9 mouse cellular contexts compared by ENCODE assay signal in the genomic region with DNA sequence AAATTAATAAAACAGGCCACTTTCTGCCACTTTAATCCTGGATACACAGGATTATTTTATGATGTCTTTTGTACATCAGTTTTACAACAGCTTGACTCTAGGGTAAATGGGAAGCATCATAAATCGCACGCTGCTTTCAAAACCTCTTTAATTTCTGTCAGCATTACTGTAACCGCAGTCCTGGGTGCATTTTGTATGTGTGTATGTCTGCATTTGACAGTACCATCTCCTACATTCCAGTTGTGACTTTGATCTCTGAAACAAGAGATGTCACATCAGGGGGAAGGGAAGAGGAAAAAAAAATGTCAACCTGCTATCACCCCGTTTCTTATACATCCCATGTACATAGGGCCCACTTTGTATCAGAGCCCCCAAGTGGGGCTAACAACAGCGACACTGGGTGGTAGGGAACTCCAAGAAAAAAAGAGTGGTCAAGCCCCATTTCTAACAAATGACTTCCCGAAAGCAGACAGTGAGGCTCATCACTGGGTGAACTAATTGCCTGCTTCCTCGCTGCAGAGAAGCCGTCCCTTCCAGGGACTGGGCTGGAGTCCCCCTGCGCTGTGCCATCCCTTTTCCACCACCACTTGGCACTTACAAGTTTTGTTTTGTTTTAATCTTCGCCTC. TPM values are rescaled to one million over a fixed set of nuclear protein-coding genes. Genes with fewer than 3 reads are reported as not detected.
DNase-seq lines count a peak whose midpoint lies in the region; ATAC-seq and TF ChIP-seq lines count a peak whose summit lies in the region.
"Had no signal": no experiment of that assay in that cellular context is flagged by ENCODE, and none has a peak within 500 bp of the region (broad histone marks: within the 10 kb centered on the region; RNA-seq: fewer than 3 reads in every experiment).

No protein-coding gene starts in this region.

- peak overlapping the region; percentile 53 for H3K4me3 ChIP-seq in liver, embryonic 11.5 days (ENCODE audit: low read depth, low read length)
- peak overlapping the region; percentile 89 for H3K4me3 ChIP-seq in embryonic fibroblast, embryonic 13.5 days (ENCODE audit: insufficient read depth, low read length)
- H3K4me3 ChIP-seq in kidney, embryonic 15.5 days (replicated peaks) = peak overlapping the region; percentile 77
- H3K4me3 ChIP-seq in neural tube, embryonic 15.5 days (replicated peaks) = peak overlapping the region; percentile 55

- TF ChIP-seq POLR2A in embryonic fibroblast, embryonic 13.5 days (IDR thresholded peaks at IDR 0.05; ENCODE audit: low read depth, low read length) = no peak; the same call in none of the 2 replicates

- H3K9ac ChIP-seq in liver, embryonic 11.5 days (ENCODE audit: low read depth, low read length) = no peak overlapping the region; the same call in 1 of the 2 replicates
- H3K9ac ChIP-seq in kidney, embryonic 15.5 days = peak overlapping the region; percentile 75; the same call in 1 of the 2 replicates
- peak overlapping the region; percentile 58; the same call in 1 of the 2 replicates for H3K9ac ChIP-seq in neural tube, embryonic 15.5 days (replicated peaks)

- WGBS in liver, embryonic 11.5 days = 17% methylated on average over 10 of the region's 10 CpGs
- WGBS in kidney, embryonic 15.5 days = 11% methylated on average over 10 of the region's 10 CpGs
- 8% methylated on average over 10 of the region's 10 CpGs for WGBS in neural tube, embryonic 15.5 days

- no peaks in the 10 kb centered on the region for H3K9me3 ChIP-seq in liver, embryonic 11.5 days (ENCODE audit: control insufficient read depth, low read length)
- no peaks in the 10 kb centered on the region for H3K9me3 ChIP-seq in kidney, embryonic 15.5 days (replicated peaks)
- no peaks in the 10 kb centered on the region for H3K9me3 ChIP-seq in neural tube, embryonic 15.5 days (replicated peaks)

- peak overlapping the region; percentile 76 for H3K4me2 ChIP-seq in liver, embryonic 11.5 days
- peak overlapping the region; percentile 98 for H3K4me2 ChIP-seq in kidney, embryonic 15.5 days
- peak overlapping the region; percentile 95 for H3K4me2 ChIP-seq in neural tube, embryonic 15.5 days

- no peak overlapping the region for H3K27ac ChIP-seq in liver, embryonic 11.5 days (ENCODE audit: low read depth, low read length)
- peak overlapping the region; percentile 91 for H3K27ac ChIP-seq in embryonic fibroblast, embryonic 13.5 days (ENCODE audit: insufficient read depth, low read length)
- H3K27ac ChIP-seq in kidney, embryonic 15.5 days = no peak overlapping the region
- H3K27ac ChIP-seq in neural tube, embryonic 15.5 days (replicated peaks) = no peak overlapping the region; the same call in 1 of the 2 replicates

- TF ChIP-seq CTCF in embryonic fibroblast, embryonic 13.5 days (IDR thresholded peaks at IDR 0.05; ENCODE audit: borderline replicate concordance, insufficient read depth, low read length) = no peak

- no peaks in the 10 kb centered on the region for H3K36me3 ChIP-seq in liver, embryonic 11.5 days (ENCODE audit: control insufficient read depth, insufficient read depth, low read length)
- no peaks in the 10 kb centered on the region for H3K36me3 ChIP-seq in kidney, embryonic 15.5 days
- no peaks in the 10 kb centered on the region for H3K36me3 ChIP-seq in neural tube, embryonic 15.5 days

- peaks cover 53% of the 10 kb centered on the region for H3K27me3 ChIP-seq in liver, embryonic 11.5 days (replicated peaks; ENCODE audit: control insufficient read depth, insufficient read depth, low read length)
- H3K27me3 ChIP-seq in kidney, embryonic 15.5 days = peaks cover 38% of the 10 kb centered on the region
- peaks cover 45% of the 10 kb centered on the region for H3K27me3 ChIP-seq in neural tube, embryonic 15.5 days (replicated peaks)

- no peak for ATAC-seq in liver, embryonic 11.5 days (replicated peaks; ENCODE audit: low FRiP score)
- ATAC-seq in kidney, embryonic 15.5 days (replicated peaks; ENCODE audit: low FRiP score) = no peak
- no peak for ATAC-seq in neural tube, embryonic 15.5 days (ENCODE audit: low FRiP score)
- ATAC-seq in frontal cortex, adult (ENCODE audit: low TSS enrichment) = no peak

- DNase-seq in liver, embryonic 11.5 days (ENCODE audit: low spot score) = no peak
- no peak for DNase-seq in liver
- DNase-seq in layer of hippocampus, postnatal 14 days (ENCODE audit: low spot score in 2 of 2) = no peak
- no peak for DNase-seq in right cerebral cortex, postnatal 4 days
- DNase-seq: gastrocnemius, postnatal 14 days had no signal

- no peaks in the 10 kb centered on the region for H3K4me1 ChIP-seq in liver, embryonic 11.5 days (replicated peaks; ENCODE audit: control insufficient read depth, insufficient read depth, low read length)
- peaks cover 20% of the 10 kb centered on the region for H3K4me1 ChIP-seq in embryonic fibroblast, embryonic 13.5 days (ENCODE audit: control insufficient read depth, insufficient read depth, low read length)
- peaks cover 18% of the 10 kb centered on the region for H3K4me1 ChIP-seq in kidney, embryonic 15.5 days
- peaks cover 27% of the 10 kb centered on the region for H3K4me1 ChIP-seq in neural tube, embryonic 15.5 days

RNA-seq across cellular contexts. Expression of gene Bnc2, which starts 1.3 kb away (rescaled TPM):
- polyA plus RNA-seq in liver, embryonic 11.5 days (2014; fragmentation: Nextera tagmentation; extraction: Ambion mirVana) = 4.1 and 7.0 TPM in 2 replicates
- polyA plus RNA-seq in embryonic fibroblast, embryonic 13.5 days (2011; ENCODE audit: insufficient read length, low read depth, missing spikeins) = 31.7 and 48.4 TPM in 2 replicates
- 9.7 and 11.1 TPM in 2 replicates for polyA plus RNA-seq in kidney, embryonic 15.5 days (2015; fragmentation: Nextera tagmentation; extraction: Ambion mirVana)
- 14.2 and 16.2 TPM in 2 replicates for polyA plus RNA-seq in neural tube, embryonic 15.5 days (2015; fragmentation: Nextera tagmentation; extraction: Ambion mirVana)
- total RNA-seq in layer of hippocampus, postnatal 14 days (2021) = 1 to 10 TPM in 1 of 2 experiments, under 1 TPM in 1; 0.83 to 1.2 TPM
